Mouse (Mus musculus) limb, embryonic 15.5 days (tissue): ENCODE measurements around the gene Akap2. TPM values are rescaled to one million over a fixed set of nuclear protein-coding genes. Genes with fewer than 3 reads are reported as not detected.

Experiments
- ATAC-seq: fragments of 200-750 bp; cut with Nextera tagmentation; 2 replicates; pipeline ENCODE4 v1.8.0; 2017; ENCODE audit warnings: low read depth, moderate TSS enrichment; ENCODE audit not compliant: insufficient number of reproducible peaks, low FRiP score, low TSS enrichment
- H3K27ac ChIP-seq: fragments of 300-500 bp; sonication (generic); 2 replicates; pipeline ENCODE4 v1.5.1; 2015; ENCODE audit warnings: moderate library complexity, mild to moderate bottlenecking, inconsistent platforms
- H3K27me3 ChIP-seq: fragments of 300-500 bp; sonication (generic); 2 replicates; pipeline ENCODE4 v1.6.1; 2015; ENCODE audit warnings: inconsistent platforms
- H3K36me3 ChIP-seq: fragments of 300-500 bp; sonication (generic); 2 replicates; pipeline ENCODE4 v1.6.1; 2015; ENCODE audit warnings: inconsistent platforms
- H3K4me1 ChIP-seq: fragments of 300-500 bp; sonication (generic); 2 replicates; pipeline ENCODE4 v1.6.1; 2015; ENCODE audit warnings: inconsistent platforms
- H3K4me2 ChIP-seq: fragments of 300-500 bp; sonication (generic); 2 replicates; pipeline ENCODE4 v1.6.1; 2015; ENCODE audit warnings: mild to moderate bottlenecking, inconsistent platforms
- H3K4me3 ChIP-seq: fragments of 300-500 bp; sonication (generic); 2 replicates; pipeline ENCODE4 v1.5.1; 2015; ENCODE audit warnings: mild to moderate bottlenecking, inconsistent platforms
- H3K9ac ChIP-seq: fragments of 300-500 bp; sonication (generic); 2 replicates; pipeline ENCODE4 v1.6.1; 2015; ENCODE audit warnings: inconsistent platforms
- H3K9me3 ChIP-seq: fragments of 300-500 bp; sonication (generic); 2 replicates; pipeline ENCODE4 v1.6.1; 2016; ENCODE audit warnings: inconsistent platforms
- WGBS: fragments of 180-500 bp; shearing (Covaris S2); methylation state at CpG from one replicate; pipeline ENCODE4 v1.1.7; 2015; 5-methylcytosine and 5-hydroxymethylcytosine counted together
- polyA plus RNA-seq: library from polyadenylated mRNA; unstranded; fragments of >200 nt; fragmentation: Nextera tagmentation; extraction: Ambion mirVana; gene quantifications from 2 replicates; pipeline ENCODE4 v1.2.1, GENCODE M21; 2015

Gene Akap2
- polyA plus RNA-seq, 1 experiment from 2014 or later = 25.2 TPM

DNA sequence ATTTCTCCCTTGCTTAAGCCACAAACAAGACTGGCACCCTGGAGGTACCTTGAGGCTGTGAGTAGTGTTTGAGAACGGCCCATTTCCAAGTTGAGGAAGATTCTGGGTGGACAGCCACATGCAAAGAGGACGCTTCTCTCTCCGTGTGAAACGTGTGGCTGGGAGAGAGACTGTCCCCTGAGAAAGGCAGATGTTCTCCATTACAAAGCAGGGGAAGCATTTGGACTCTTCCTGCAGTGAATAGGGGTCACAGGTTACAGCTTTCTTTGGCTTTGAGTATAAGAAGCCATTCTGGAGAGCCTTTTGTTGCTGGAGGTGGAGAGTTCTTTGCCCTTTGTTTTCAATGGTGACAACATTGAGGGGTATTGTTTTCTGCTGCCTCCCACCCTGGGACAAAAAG, 48.3 kb downstream of the Akap2 start:
- Histone ChIP-seq H3K36me3 (no peaks in the 10 kb centered on the region), H3K4me1 (peaks cover 17% of the 10 kb centered on the region; the same call in 1 of the 2 replicates), H3K27me3 (no peaks in the 10 kb centered on the region), H3K4me2 (no peak overlapping the region), H3K4me3 (no peak overlapping the region), H3K9ac (no peak overlapping the region), H3K27ac (no peak overlapping the region), H3K9me3 (no peaks in the 10 kb centered on the region)
- ATAC-seq = no peak
- WGBS = 47% methylated on average over 4 of the region's 4 CpGs

DNA sequence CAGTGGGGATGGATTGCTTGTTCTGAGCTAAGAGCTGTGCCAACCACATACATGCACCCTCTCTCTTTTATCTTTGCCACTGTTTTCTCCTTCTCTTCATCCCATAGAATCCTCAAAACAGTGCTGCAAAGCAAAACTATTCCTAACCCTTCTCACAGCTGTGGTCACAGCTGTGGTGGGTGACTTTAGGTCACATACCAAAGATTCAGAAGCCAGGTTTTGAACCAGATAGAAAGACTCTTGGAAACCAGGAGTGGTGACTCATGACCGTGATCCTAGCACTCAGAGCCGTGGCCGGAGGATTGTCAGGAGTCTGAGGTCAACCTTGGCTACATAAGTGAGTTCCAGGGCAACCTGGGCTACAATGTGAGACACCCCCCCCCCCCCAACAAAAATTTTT, 51.5 kb downstream of the Akap2 start:
- Histone ChIP-seq H3K4me3 (no peak overlapping the region), H3K36me3 (no peaks in the 10 kb centered on the region), H3K9me3 (no peaks in the 10 kb centered on the region), H3K9ac (no peak overlapping the region), H3K27ac (no peak overlapping the region), H3K27me3 (no peaks in the 10 kb centered on the region), H3K4me1 (peaks cover 19% of the 10 kb centered on the region), H3K4me2 (no peak overlapping the region)
- 78% methylated on average over 3 of the region's 3 CpGs for WGBS
- ATAC-seq = no peak

DNA sequence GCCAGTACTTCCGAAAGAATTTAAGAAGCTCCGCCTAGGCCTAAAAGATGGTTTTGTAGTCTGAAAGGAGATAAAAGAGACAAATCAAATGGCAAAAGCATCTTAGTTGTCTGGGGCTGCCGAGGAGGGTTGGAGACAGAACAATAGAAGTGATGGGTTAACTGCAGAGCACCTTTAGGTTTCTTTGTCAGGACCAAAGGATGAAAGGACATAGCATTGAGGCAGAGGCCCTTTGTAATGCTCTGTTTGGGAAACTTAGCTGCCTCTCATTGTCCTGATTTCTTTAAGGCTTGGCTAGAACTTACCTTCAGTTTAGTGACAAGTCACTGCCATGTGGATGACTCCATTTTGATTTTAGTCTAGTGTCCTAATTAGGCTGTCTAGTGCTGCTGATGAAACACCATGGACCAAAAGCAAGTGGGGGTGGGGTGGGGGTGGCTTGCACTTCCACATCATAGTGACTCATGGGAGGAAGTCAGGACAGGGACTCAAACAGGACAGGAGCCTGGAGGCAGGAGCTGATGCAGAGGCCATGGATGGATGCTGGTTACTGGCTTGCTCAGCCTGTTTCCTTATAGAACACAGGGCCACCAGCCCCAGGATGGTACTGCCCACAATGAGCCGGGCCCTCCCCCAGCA, 52.8 kb downstream of the Akap2 start:
- Histone ChIP-seq H3K4me1 (peaks cover 7% of the 10 kb centered on the region), H3K9ac (no peak overlapping the region), H3K4me3 (no peak overlapping the region), H3K9me3 (no peaks in the 10 kb centered on the region), H3K36me3 (no peaks in the 10 kb centered on the region), H3K27ac (no peak overlapping the region), H3K27me3 (no peaks in the 10 kb centered on the region), H3K4me2 (no peak overlapping the region)
- WGBS = 88% methylated on average over 4 of the region's 4 CpGs
- no peak for ATAC-seq

DNA sequence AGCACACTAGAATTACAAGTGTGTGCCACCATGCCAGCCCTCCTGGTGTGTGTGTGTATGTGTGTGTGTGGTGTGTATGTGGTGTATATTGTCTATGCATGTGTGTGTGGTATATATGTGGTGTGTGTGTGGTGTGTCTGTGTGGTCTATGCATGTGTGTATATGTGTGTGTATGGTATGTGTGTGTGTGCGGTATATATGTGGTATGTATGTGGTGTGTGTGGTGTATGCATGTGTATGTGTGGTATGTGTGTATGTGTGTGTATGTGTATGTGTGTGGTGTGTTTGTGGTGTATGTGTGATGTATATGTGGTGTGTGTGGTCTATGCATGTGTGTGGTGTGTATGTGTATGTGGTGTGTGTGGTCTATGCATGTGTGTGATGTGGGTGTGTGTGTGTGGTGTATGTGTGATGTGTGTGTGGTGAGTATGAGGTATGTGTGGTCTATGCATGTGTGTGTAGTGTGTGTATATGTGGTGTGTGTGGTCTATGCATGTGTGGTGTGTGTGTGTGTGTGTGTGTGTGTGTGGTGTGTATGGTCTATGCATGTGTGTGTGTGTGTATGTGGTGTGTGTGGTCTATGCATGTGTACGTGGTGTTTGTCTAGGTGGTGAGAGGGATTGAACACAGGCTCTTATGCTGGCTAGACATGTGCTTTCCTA, 54.2 kb downstream of the Akap2 start:
- Histone ChIP-seq H3K27ac (no peak overlapping the region), H3K4me2 (no peak overlapping the region), H3K4me3 (no peak overlapping the region), H3K36me3 (no peaks in the 10 kb centered on the region), H3K27me3 (no peaks in the 10 kb centered on the region), H3K9me3 (no peaks in the 10 kb centered on the region), H3K9ac (no peak overlapping the region), H3K4me1 (peaks cover 7% of the 10 kb centered on the region)
- 76% methylated on average over 2 of the region's 2 CpGs for WGBS
- ATAC-seq = peak; percentile 61; the same call in 1 of the 2 replicates

DNA sequence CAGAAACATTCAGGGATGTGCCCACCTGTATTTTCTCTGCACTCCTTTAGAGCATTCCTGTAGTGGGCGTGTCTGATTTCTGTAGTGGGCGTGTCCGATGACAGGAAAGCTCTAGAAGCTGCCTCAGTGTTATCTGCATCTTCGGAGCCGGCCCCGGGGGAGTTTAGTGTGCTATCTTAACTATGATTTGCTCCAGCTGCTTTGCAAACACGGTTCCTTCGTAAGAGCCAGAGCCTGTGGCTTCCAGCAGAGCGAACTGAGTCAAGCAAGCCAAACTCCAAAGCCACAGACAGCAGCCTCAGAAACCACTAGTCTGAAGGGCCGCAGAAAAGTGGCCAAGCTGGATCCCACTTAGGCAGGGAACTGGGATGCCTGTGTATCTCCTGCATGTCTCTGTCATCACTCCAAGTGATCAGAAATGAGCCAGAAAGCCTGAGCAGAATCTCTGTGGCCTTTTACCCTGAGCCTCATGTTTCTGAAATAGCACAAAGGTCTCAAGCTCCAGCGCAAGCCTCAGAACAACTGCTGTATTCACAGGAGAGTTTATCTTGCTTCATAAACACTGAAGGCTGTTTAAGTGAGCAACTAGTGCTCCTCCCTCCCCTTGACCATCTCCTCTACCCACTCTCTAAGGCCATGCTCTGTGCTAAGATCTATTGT, 55.5 kb downstream of the Akap2 start:
- no peaks in the 10 kb centered on the region for H3K9me3 ChIP-seq
- ATAC-seq = no peak
- H3K4me2 ChIP-seq = no peak overlapping the region
- no peaks in the 10 kb centered on the region for H3K27me3 ChIP-seq
- H3K4me3 ChIP-seq = no peak overlapping the region
- H3K4me1 ChIP-seq = peaks cover 7% of the 10 kb centered on the region
- H3K27ac ChIP-seq = no peak overlapping the region
- H3K9ac ChIP-seq = no peak overlapping the region
- WGBS = 40% methylated on average over 11 of the region's 11 CpGs
- H3K36me3 ChIP-seq = no peaks in the 10 kb centered on the region

DNA sequence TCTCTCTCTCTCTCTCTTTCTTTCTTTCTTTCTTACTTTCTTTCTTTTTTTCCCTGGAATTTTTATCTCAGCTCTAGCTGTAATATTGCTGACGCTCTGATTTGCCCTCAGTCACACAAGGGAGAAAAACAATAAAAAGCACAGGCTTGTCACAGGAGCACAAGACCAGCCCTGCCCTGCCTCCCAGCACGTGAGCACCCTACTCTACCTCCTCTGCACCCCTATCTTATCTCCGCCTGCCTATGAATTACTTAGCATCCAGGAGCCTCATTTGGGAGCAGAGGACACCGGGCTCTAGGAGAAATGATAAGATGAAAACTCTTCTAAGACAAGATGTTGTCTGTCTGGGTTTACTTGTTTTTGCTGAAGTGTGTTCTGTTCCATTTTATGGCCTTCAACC, 57.1 kb downstream of the Akap2 start:
- no peaks in the 10 kb centered on the region for H3K27me3 ChIP-seq
- no peak overlapping the region for H3K27ac ChIP-seq
- H3K4me1 ChIP-seq = peaks cover 7% of the 10 kb centered on the region
- H3K36me3 ChIP-seq = no peaks in the 10 kb centered on the region
- no peak overlapping the region for H3K4me2 ChIP-seq
- ATAC-seq = no peak
- no peak overlapping the region for H3K4me3 ChIP-seq
- no peak overlapping the region for H3K9ac ChIP-seq
- H3K9me3 ChIP-seq = no peaks in the 10 kb centered on the region
- WGBS = 71% methylated on average over 4 of the region's 4 CpGs

DNA sequence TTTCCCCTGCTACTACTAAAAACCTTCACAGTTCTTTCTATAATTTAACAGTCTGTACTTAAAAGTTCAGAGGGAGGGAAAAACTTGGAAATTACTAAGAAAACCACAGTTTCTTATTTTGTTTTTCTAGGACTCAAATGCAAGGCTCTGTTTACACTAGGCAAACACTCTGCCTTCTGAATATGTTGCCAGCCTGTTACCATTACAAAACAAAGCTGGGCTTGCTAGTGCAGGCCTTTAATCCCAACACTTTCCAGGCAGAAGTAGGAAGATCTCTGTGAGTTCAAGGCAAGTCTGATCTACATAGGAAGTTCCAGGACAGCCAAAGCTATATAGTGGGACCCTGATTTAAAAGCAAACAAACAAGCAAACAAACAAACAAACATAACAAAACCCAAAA, 58.1 kb downstream of the Akap2 start:
- H3K4me3 ChIP-seq = no peak overlapping the region
- no peak overlapping the region for H3K4me2 ChIP-seq
- no peak overlapping the region for H3K27ac ChIP-seq
- H3K9me3 ChIP-seq = no peaks in the 10 kb centered on the region
- peaks cover 10% of the 10 kb centered on the region for H3K4me1 ChIP-seq
- H3K9ac ChIP-seq = no peak overlapping the region
- no peak for ATAC-seq
- no peaks in the 10 kb centered on the region for H3K27me3 ChIP-seq
- no peaks in the 10 kb centered on the region for H3K36me3 ChIP-seq

DNA sequence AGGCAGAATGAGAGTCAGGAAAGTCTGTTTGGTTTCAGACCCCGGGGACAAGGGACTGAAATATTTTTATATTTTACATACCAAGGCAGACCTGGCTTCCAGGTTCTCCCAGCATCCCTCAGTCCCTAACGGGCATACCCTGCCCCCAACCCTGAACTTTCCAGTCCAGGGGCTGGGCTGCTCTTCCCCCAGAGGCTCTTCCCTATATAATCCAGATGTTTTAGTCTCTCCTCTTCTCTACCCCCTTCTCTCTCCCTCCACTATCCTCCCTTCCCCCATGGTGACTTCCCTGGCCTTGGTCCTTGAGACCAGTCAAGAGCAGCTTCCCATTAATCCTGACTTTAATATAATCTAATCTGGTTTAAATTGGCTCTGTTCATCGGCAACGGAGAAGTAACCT, 62.9 kb downstream of the Akap2 start:
- Histone ChIP-seq H3K4me3 (no peak overlapping the region), H3K27ac (no peak overlapping the region), H3K27me3 (peaks cover 13% of the 10 kb centered on the region), H3K4me2 (no peak overlapping the region), H3K9me3 (no peaks in the 10 kb centered on the region), H3K36me3 (no peaks in the 10 kb centered on the region), H3K9ac (no peak overlapping the region), H3K4me1 (peaks cover 28% of the 10 kb centered on the region)
- WGBS = 17% methylated on average over 4 of the region's 4 CpGs
- no peak for ATAC-seq

DNA sequence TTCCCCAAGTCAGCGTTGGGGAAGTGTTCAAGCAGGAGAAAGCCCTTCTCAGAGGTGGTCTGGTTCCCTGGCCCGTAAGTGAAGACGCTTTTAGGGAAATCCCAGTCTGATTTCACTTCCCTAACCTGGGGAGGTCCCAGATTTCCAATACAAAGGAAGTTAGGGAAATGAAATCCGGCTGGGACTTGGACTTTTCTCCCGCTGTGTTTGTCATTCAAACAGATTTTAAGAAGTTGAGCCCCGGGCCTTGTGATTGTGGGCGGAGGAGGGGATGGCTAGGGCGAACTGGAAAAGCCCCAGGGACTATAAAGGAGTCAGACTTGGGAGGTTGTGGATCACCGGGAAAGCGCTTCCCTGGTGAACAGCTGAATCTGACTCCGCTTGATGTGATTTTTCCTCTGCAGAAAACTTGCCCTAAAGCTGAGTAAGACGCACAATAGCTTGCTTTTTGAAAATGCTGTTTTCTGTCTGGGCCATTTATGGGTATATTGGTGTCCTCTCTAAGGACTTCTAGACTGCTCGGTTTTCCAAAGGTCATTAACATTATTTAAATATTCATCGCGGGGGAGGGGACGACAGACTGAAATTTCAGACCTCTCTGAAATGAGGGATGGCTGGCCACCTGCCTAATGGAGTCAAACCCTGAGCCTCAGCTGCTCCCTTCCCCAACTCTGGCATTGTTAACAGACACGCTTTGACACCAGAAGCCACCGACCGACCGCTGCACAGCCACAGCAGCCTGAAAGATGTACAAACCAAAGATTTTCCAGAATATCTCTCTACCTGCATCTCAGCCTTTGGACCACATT, 63.6 kb downstream of the Akap2 start:
- H3K27ac ChIP-seq = no peak overlapping the region
- peak overlapping the region; percentile 17; the same call in 1 of the 2 replicates for H3K4me2 ChIP-seq
- WGBS = 8% methylated on average over 20 of the region's 20 CpGs

DNA sequence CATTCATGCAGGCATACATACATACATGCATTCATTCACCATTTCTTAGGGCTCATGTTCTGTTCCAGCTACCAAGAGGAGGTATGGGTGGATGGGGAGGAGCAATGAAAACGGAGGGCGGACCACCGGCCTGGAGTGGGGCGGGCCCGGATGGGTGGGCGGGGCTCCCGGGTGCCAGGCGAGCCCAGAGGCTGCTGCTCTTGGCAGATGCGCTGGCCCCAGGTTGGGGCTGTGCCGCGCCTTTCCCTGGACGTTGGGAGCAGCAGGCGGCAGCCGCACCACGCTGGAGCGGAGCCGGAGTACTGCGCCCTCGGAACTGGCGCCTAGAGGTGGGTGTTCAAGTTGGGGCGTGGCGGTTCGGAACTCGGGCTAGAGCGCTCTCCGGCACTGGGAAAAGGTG, 64.5 kb downstream of the Akap2 start:
- Histone ChIP-seq H3K9ac (0 out of 2 replicates have a peak overlapping the region, but pooled peaks have one; percentile 1), H3K9me3 (no peaks in the 10 kb centered on the region), H3K27ac (no peak overlapping the region), H3K4me1 (peaks cover 28% of the 10 kb centered on the region), H3K27me3 (peaks cover 13% of the 10 kb centered on the region), H3K36me3 (no peaks in the 10 kb centered on the region), H3K4me3 (peak overlapping the region; percentile 40), H3K4me2 (peak overlapping the region; percentile 70)
- peak; percentile 72; the same call in 1 of the 2 replicates for ATAC-seq
- WGBS = 2% methylated on average over 26 of the region's 26 CpGs

More for the DNA sequence above, 63.6 kb downstream of the Akap2 start:
- no peaks in the 10 kb centered on the region for H3K9me3 ChIP-seq
- ATAC-seq = no peak
- H3K4me1 ChIP-seq = peaks cover 28% of the 10 kb centered on the region
- H3K36me3 ChIP-seq = no peaks in the 10 kb centered on the region
- peaks cover 13% of the 10 kb centered on the region for H3K27me3 ChIP-seq
- no peak overlapping the region for H3K4me3 ChIP-seq
- H3K9ac ChIP-seq = no peak overlapping the region

DNA sequence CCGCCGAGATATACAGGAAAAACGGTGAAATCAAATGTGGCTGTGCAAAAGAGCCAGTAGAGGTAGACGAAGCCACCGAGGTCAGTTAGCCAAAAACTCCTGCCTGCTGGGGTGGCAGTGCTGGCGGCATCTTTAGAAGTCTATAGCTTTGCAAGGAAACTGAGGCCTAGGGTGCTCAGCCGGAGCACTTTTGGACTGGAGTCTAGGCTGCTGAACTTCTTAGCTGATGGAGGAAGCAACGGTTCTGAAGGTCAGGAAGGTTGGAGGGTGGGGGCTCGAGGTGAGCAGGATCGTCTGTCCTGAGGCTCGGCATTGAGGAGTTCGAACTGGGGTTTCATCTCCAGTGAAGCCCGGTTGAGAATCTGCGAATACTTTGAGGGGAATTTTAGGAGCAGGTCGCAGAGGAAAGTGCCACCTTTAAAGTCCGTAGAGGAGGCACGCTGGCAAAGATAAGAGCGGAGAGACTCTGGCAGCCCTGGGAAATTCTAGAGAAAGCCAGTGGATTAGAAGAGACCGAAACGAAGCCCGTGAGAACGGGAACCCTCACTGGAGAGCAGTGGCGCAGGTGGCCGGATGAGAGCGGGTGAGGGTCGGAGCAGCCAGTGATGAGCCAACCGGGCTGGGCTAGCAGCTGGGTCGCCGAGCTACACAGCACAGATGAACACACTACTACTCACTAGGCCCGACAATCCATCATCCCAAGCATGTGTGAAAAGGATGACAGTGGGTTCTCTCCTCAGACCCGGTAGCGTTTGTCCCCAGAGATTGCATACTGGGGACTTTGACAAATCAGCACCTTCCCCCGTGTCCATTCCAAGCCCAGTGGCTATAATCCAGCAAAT, 65.3 kb downstream of the Akap2 start:
- ATAC-seq = no peak

More for the DNA sequence above, 65.3 kb downstream of the Akap2 start:
- Histone ChIP-seq H3K4me1 (peaks cover 28% of the 10 kb centered on the region), H3K9ac (0 out of 2 replicates have a peak overlapping the region, but pooled peaks have one; percentile 1), H3K4me2 (peak overlapping the region; percentile 70), H3K36me3 (no peaks in the 10 kb centered on the region), H3K27ac (no peak overlapping the region), H3K4me3 (peak overlapping the region; percentile 40), H3K27me3 (peaks cover 13% of the 10 kb centered on the region), H3K9me3 (no peaks in the 10 kb centered on the region)
- 9% methylated on average over 33 of the region's 33 CpGs for WGBS
